Mouse (Mus musculus) MN1 (cell line): Measurements from ENCODE around the gene Vmn1r94.
"Not testable (repeated sequence)": the region's sequence is repeated elsewhere in the genome, so short reads cannot be mapped to it uniquely, and the experiment has no call there.

Source experiments
- DNase-seq: peaks from one replicate; pipeline ENCODE4 v3.0.0-alpha.2; 2016; ENCODE audit warnings: low spot score

The Vmn1r94 gene

GRCm38 (mm10) chr7:20168277-20168676, at the start of gene Vmn1r94:
Vmn1r94 (minus strand) TSS chr7:20168377.
- DNase-seq = not testable (repeated sequence)

GRCm38 (mm10) chr7:20205507-20205906, 37.3 kb upstream of the Vmn1r94 start, which contains the start of gene Gm6164:
Gm6164 (minus strand) TSS chr7:20205607.
- not testable (repeated sequence) for DNase-seq

DNA sequence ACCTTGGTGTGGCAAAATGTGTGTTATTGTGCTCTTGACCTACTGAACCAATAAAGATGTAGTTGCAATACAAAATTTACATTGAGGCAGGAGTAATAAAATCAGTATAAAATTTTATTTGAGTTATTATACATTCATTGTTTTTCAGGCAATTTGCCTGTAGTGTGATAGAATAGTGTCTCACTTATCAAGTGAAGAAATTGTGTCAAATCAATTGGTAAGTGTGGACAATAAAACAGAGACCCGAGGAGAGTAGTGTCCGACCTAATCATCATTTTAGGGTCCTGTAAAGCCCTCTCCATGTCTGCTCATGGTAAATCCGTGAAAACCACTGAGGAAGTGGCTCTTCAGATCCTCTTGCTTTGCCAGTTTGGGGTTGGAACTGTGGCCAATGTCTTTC, 25.2 kb upstream of the Vmn1r94 start, which contains the start of gene Vmn1r95:
TSS of gene Vmn1r95 (plus strand) at position 301 of the 400 bp plus-strand sequence.
- not testable (repeated sequence) for DNase-seq

DNA sequence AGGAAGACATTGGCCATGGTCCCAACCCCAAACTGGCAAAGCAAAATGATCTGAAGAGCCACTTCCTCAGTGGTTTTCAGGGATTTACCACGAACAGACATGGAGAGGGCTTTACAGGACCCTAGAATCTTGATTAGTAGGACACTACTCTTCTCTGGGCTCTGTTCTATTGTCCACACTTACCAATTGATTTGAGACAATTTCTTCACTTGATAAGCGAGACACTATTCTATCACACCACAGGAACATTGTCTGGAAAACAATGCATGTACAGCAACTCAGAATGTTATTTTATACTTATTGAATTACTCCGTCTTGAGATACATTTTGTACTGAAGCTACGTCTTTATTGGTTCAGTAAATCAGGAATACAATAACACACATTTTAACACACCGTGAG, 29.2 kb downstream of the Vmn1r94 start, which contains the start of gene Vmn1r93:
TSS of gene Vmn1r93 (minus strand) at position 101 of the 400 bp plus-strand sequence.
- not testable (repeated sequence) for DNase-seq

DNA sequence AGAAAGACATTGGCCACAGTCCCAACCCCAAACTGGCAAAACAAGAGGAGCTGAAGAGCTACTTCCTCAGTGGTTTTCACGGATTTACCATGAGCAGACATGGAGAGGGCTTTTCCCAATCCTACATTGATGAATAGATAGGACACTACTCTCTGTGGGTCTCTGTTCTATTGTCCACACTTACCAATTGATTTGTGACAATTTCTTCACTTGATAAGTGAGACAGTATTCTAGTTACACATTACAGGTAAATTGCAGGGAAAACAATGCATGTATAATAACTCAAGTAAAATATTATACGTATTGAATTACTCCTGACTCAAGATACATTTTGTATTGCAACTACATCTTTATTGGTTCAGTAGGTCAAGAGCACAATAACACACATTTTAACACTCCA, 45.7 kb downstream of the Vmn1r94 start, which contains the start of gene Gm16442:
TSS of gene Gm16442 (minus strand) at position 101 of the 400 bp plus-strand sequence.
- DNase-seq = not testable (repeated sequence)
